Mouse (Mus musculus): ENCODE measurements at regions not wholly inside any gene's neighbourhood (a gene's known extent, or its start where the extent isn't known, plus 50 kb on each side); places are given as distances from the start of the nearest gene placed in this dataset.
A peak's percentile ranks its signal among the peaks of the same experiment; 100 is the strongest.

DNA sequence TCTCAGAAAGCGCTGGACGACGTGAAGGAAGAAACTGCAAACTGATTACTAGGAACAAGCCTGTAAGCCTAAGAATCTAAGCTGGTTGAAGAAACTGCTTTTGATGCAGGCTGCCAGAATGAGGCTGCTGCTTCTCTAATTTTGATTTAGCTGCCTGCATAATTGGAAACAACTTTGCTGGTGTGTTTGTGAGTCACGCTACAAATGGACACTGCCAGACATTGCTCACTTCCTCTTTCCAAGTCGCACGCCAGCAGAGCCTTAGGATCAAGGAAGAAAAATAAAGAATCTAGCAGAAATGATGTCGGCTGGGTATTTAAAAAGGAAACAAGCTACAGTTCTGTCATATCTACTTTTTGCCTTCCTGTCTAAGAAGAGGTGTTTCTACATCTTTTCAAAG, 81.0 kb downstream of the A730046J19Rik start:
- peak; percentile 11 for DNase-seq (ENCODE audit: low read depth, low spot score)

DNA sequence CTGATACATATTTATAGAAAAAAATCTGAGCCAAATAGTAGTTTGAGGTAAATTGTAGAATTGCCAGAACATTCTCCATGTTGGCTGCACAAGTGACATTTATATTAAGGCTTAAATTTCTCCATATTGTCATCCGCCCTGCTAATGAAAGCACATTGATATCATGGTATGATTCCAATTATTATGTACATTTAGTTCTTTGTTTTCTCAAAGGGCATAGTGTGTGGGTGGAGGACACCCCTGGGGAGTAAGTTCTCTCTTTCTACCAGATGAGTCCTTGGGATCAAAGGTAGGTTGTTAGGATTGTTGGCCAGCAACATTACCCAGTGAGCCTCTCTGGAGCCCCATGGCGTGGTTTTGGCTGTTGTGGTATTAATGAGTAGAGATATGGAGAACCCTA, 51.7 kb upstream of the Alg13 start:
- no peak for DNase-seq (ENCODE audit: low read depth, low spot score)
